Mouse (Mus musculus) spleen, adult 18-20 months (tissue): Measurements from ENCODE around the gene Sdcbp2.
"Not testable (repeated sequence)": the region's sequence is repeated elsewhere in the genome, so short reads cannot be mapped to it uniquely, and the experiment has no call there.

Experiments used
- DNase-seq, 2 experiments: peaks; one replicate each; pipeline ENCODE4 v3.0.0; 2022; ENCODE audit warnings: mixed read lengths in 2 of 2

The Sdcbp2 gene

GRCm38 (mm10) chr2:151573667-151574066, 1.2 kb downstream of the Sdcbp2 start:
- DNase-seq = no peak

GRCm38 (mm10) chr2:151574607-151575006, 2.2 kb downstream of the Sdcbp2 start:
- no peak for DNase-seq

- peak in 1 of 2 experiments; percentile 24 for DNase-seq
Measured at GRCm38 (mm10) chr2:151575119-151575698, 2.8 kb downstream of the Sdcbp2 start.

GRCm38 (mm10) chr2:151575699-151576389, 3.4 kb downstream of the Sdcbp2 start:
- peak; percentile 30 to 54 for DNase-seq

GRCm38 (mm10) chr2:151579183-151579582, 6.8 kb downstream of the Sdcbp2 start:
- DNase-seq = no peak

- DNase-seq = no peak
Measured at GRCm38 (mm10) chr2:151580945-151581344, 8.5 kb downstream of the Sdcbp2 start.

DNA sequence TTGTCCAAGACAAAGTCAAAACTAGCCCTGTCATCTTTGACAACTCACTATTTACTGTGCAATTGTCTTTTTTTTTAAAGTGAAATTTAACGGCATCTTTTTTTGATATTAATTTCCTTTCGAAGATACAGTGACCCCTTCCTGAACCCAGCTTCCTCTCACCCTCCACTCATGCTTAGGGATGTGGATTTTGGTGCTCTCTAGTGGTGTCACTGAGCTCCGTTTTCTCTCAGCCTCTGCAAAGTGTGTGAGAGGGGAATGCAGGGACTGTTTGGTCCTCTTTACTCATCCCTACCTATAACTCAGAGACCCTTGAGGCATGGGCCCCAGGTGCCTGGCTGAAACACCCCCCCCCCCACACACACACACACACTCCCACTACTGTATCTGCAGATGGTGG, 13.5 kb downstream of the Sdcbp2 start:
- no peak for DNase-seq

GRCm38 (mm10) chr2:151586807-151587206, 14.4 kb downstream of the Sdcbp2 start:
- no peak for DNase-seq

- no peak for DNase-seq
Measured at GRCm38 (mm10) chr2:151587306-151587705, 14.9 kb downstream of the Sdcbp2 start.

DNA sequence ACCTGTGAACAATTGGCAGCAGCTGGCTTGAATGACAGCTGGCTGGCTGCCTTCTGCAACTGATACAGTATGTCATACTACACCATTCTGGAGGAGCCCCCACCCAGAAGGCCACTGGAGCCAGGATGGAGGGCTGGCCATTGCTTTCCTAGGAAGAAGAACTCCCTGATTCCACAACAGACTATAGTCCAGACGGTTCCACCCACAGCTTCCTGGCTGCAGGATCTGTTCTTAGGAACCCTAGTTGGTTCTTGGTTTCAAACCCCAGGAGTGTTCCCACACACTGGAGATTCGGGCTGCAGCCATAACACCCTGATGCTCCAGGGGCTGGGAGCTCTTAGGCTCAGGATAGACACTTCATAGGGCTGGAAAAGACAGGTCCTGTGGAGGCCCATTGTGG, 25.6 kb downstream of the Sdcbp2 start:
- DNase-seq = no peak

DNA sequence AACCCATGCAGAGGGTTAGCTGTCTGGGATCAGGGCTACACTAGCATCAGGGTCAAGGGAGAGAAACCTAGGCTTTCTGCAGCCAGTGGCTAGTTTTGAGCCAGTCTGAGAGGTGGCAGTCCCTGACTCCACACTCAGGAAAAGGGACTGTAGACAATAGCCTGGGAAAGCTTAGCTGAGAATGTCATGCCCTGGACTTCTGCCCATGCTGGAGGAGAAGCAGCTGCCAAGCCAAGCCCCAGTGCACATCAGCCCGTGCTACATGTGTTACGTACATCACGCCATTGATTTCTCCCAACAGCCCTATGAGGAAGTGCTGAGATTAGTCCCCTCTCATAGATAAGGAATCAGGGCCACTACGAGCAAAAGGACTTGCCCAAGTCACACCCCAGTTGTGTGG, 29.7 kb downstream of the Sdcbp2 start:
- DNase-seq = no peak

- no peak for DNase-seq
Measured at GRCm38 (mm10) chr2:151603630-151604029, 31.2 kb downstream of the Sdcbp2 start.

DNA sequence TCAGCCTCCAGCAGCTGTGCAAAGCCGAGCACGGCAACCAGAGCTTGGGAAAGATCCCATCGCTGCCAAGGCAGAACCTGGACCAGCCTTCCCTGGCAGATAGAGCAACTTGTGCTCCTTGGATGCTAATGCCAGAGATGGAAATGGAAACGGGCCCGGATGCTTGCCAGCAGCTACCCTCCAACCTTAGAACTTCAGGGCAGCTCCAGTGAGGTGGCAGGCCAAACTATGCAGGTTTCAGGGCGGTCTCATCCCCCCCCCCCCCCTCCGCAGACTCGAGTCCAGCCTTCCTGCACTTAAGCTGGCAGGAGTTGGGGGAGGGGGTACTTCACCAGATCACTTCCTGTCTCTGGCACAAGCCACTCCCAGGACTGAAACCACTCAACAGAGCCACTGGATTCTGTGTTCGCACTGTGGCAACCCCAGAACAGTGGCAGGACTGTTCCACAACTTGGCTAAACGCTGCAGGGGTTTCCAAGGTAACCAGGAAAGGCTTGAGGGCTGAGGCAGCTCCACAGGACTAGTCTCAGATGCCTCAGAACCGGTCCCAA, 33.1 kb downstream of the Sdcbp2 start:
- no peak for DNase-seq

- DNase-seq = no peak
Measured at GRCm38 (mm10) chr2:151608435-151608834, 36.0 kb downstream of the Sdcbp2 start.

DNA sequence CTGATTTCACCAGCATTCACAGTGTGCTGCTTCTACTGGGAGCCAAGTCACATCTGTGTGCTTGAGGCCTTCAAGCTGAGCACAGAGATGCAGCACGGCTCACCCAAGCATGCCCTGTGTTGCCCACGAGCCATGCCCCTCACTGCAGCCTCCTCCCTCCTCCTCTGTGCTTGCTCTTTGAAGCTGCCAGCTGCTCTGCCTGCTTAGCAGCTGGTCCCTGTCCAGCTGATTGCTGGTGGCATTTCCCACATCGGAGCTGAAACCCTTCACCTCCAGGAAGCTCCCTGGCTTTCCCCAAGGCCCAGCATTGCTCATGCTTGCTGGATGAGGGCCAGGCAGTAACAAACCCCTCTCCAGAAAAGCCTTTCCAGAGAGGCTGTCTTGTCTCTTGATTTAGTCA, 37.6 kb downstream of the Sdcbp2 start:
- peak in 1 of 2 experiments; percentile 4 for DNase-seq

GRCm38 (mm10) chr2:151615779-151616178, 43.4 kb downstream of the Sdcbp2 start:
- DNase-seq = not testable (repeated sequence)

GRCm38 (mm10) chr2:151616551-151617329, 44.3 kb downstream of the Sdcbp2 start:
- DNase-seq = no peak

DNA sequence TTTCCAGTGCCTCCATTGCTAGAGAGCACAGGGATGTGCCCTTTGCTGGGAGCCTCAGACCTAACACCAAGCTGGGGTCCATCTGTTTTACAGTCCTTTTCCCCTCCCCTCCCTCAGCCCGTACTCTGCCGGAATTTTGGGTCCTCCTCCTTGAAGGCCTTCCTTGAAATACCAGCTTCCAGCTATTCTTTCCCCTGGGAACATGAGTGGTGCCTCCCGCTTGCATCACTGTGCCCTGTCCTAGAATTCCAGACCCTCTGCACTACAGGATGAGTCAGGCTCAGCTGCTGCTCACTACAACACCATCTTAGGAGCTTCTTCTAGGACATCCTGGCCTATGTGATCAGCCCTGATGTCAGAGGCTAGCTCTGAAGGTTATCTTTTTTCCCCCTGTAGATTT, 51.4 kb downstream of the Sdcbp2 start:
- no peak for DNase-seq

DNA sequence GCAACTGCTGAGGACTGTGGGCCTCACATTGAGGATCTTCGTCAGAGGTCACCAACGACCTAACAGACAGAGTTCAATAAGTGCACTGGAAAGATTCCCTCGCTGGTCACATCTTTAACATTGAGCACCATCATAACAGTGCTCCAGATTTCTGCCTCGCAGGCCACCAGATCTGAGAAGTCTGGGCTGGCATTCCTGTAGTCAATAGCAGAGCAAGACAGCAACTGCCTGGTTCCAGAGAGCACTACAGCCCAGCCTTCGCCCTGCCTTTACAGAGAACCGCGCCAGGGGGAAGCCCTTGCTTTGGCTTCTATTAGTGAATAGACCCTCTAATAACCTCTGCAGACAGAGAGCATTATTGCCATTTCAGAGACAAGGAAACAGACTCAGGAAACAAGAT, 53.9 kb downstream of the Sdcbp2 start:
- no peak for DNase-seq

- no peak for DNase-seq
Measured at GRCm38 (mm10) chr2:151628011-151628410, 55.6 kb downstream of the Sdcbp2 start.

- no peak for DNase-seq
Measured at GRCm38 (mm10) chr2:151629310-151629709, 56.9 kb downstream of the Sdcbp2 start.

- DNase-seq = no peak
Measured at GRCm38 (mm10) chr2:151631406-151632158, 59.2 kb downstream of the Sdcbp2 start.
